Mouse (Mus musculus) layer of hippocampus, adult 2 months (tissue): ENCODE results near the gene Usp36. TPM values are rescaled to one million over a fixed set of nuclear protein-coding genes. Genes with fewer than 3 reads are reported as not detected.

Source experiments
- DNase-seq, 2 experiments: peaks; one replicate each; pipeline ENCODE4 v3.0.0; 2022; ENCODE audit warnings: low spot score in 2 of 2
- H3K27ac ChIP-seq: fragments of 200-600 bp; 2 replicates; pipeline ENCODE4 v1.8.1; 2022
- H3K4me3 ChIP-seq: fragments of 200-600 bp; 2 replicates; pipeline ENCODE4 v1.8.1; 2022; ENCODE audit warnings: mild to moderate bottlenecking
- CTCF ChIP-seq: fragments of 200-600 bp; conservative IDR thresholded peaks from 2 replicates; pipeline ENCODE4 v1.8.1; 2022; ENCODE audit warnings: antibody characterized with exemption, mild to moderate bottlenecking, moderate library complexity
- total RNA-seq, 2 experiments: library from RNA; stranded (reverse); gene quantifications; 2 replicates each; pipeline ENCODE4 v1.2.3; 2021

The Usp36 gene
- total RNA-seq, 2 experiments from 2014 or later, result 26.5 to 28.5 TPM

DNA sequence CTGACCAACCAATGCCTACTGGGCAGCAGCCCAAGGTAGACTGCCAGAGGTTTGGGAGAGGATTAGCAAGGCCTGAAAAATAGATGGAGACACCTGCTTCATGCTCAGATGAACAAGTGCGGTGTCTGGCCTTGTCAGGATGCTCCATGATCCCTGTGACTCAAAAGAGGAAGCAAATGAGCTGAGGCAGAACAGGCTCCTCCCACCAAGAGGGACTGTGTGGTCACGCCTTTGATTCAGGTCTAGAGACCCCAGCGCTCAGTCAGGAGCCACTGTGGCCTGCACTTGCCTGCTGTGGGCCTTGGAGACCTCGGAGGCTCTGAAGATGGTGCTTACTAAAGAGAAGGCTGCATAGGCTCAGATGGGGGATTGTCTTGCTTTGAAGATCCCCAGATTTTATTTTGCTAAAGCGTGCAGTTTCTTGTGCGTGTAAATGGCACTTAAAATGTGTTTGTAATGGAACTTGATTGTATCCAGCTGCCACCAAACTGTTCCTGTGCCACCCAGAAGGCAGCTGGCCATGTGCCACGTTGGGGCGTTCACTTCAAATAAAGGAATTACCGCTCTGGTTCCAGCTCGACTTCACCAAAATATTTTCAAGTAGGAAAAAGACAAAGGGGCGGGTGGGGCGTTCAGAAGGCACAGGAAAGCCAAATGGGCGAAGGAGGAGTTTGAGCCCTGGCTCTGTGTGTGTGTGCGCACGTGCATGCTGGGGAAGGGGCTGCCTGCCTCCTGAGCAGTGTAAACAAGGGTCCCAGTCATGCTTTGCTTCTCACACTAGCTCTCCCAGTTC is 35.7 kb downstream of the Usp36 start:
- no peak for TF ChIP-seq CTCF
- peak; percentile 71 to 80 for DNase-seq
- Histone ChIP-seq H3K4me3 (no peak overlapping the region), H3K27ac (peak overlapping the region; percentile 88)

DNA sequence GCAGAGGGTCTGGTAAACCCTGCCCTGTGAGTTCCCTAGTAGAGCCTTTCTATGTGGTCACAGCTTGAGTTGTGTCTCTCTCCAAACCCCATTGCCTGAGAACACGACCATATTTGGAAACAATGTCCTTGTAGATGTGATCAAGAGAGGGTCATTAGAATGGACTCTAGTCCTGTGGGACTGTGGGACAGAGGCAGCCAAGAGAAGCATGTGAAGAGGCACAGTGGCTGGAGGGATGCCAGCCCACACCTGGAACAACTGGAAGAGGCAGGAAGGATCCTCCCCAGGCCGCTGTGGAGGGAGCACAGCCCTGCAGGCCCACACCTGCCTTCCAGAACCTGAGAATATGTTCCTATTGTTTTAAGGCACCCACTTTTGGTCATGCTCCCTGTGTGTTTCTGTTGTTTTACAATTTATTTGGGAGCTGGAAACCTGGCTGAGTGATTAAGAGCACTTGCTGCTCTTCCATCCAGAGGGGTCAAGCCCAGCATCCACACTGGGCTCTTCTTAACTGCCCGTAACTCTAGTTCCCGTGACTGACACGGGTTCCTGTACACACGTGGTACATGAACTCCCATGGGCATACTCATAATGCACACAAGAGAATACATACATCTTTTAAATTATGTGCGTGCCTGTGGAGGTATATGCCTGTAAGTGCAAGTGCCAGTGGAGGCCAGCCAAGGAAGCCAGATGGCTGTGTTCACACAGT is 36.4 kb downstream of the Usp36 start:
- no peak for DNase-seq
- Histone ChIP-seq H3K27ac (peak overlapping the region; percentile 88), H3K4me3 (no peak overlapping the region)
- TF ChIP-seq CTCF, result no peak

DNA sequence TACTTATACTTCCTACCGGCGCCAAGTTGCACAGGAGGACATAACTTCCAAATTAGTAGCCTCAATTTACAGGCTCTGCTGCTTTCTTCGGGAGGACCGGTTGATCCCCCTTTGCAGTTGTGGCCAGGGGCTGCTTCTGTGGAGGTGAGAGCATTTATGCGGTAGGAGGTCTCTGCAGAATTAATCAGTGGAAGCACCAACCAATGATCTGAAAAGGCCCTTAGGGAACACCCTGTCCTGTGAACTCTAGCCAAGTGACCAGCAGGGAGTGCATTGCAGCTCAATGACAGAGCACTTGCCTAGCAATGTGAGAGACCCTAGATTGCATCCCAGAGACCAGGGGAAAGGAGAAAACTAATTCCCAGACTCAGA is 41.0 kb downstream of the Usp36 start:
- no peak for TF ChIP-seq CTCF
- DNase-seq, result no peak

DNA sequence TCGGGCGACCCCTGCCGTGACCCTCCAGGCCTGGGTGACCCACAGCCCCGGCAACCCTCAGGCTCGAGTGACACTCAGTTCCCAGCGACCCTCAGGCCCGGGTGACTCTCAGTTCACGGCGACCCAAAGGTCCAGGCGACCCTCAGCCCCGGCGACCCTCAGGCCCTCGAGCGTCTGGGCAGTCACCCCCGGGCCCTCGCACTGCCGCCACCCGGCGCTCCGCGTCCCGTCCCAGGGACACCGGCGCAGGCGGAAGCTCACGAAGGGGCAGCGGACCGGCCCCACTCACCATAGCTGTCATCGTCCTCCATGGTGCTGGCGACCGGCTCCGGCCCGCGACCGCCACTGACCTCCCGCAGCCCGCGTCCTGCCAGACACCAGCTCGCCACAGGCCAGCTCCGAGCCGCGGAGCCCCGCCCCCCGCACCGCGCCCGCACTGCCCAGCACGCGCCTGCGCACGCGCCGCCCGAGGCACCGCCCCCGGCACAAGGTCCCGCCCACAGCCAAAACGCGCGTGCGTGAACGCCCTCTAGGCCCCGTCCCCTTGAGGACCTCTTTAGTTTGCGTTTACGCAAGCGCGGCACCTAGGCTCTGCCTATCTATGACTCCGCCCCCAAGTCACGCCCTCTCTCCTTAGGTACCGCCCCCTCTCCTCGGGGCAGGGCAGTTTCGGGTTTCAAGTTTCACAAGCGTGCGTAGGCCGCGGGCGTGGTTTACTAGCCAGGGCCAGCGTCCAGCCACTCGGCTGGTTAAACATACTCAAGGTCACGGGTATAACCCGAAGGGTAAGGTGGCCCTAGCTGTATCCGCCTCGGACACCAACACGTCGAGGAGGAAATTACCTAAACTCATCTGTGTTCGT is 41.7 kb downstream of the Usp36 start, which contains the start of gene Cyth1:
TSS of gene Cyth1 (minus strand) at position 443 of the 862 bp plus-strand sequence.
- Histone ChIP-seq H3K4me3 (peak within 1 kb of the TSS; percentile 91), H3K27ac (peak within 1 kb of the TSS; percentile 88)
- DNase-seq, result peak; percentile 99
- peak; percentile 13; the same call in 1 of the 2 replicates for TF ChIP-seq CTCF

More for the DNA sequence above, 41.0 kb downstream of the Usp36 start:
- peak overlapping the region; percentile 88 for H3K27ac ChIP-seq
- peak overlapping the region; percentile 91 for H3K4me3 ChIP-seq

DNA sequence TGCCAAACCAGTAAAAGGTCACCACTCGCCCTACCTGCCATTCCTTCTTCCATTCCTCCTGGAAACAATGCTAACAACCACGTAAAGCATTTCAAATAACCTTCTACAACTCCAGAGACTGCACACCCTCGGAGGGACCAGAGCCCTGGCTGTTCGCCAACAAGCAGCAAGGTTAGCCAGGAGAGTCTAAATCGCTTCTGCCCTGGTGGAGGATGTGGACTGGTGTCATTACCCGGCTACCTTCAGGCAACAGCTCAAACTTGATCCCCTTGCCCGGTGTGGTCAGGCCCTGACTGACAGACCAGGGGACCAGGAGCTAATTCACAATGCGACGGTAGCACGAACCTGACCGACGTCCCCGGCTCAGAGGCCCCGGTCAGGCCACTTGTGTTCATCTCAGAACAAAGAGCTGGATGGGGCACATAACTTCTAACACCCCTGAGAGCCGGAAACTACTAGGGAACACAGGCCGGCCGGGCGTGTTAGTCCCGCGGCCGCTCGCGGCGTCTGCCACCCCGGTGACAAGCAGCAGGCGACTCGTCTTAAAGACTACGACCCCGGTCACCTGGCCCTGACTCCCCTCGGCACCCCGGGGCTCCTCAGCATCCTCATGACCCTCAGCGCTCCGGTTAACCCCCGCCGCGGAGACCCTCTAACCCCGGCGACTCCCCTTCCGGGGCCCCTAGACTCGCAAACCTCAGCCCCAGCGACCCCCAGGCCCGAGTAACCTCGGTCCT is 42.5 kb downstream of the Usp36 start:
- DNase-seq, result peak in 1 of 2 experiments; percentile 30
- no peak for TF ChIP-seq CTCF

DNA sequence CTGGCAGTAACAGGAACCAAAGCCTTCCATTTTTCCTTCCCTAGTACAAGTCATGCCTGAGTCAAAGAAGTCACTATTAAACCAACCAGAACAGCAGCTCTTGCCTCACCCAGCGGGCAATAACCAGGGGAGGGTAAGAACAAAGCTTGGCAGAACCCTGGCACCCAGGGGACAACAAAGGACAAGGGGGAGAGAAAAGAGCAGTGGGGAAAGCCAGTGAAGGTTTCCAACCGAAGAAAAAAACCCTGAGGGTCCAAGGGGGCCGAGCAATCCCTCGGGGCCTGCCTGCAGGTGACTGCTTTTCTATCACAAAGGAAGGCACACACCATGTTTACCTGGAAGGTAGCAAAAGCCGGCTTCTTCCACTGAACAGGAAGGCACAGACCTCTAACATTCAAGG is 43.3 kb downstream of the Usp36 start:
- peak overlapping the region; percentile 91 for H3K4me3 ChIP-seq
- no peak for TF ChIP-seq CTCF
- no peak for DNase-seq
- H3K27ac ChIP-seq, result peak overlapping the region; percentile 84; the same call in 1 of the 2 replicates

More for the DNA sequence above, 42.5 kb downstream of the Usp36 start:
- Histone ChIP-seq H3K4me3 (peak overlapping the region; percentile 91), H3K27ac (peak overlapping the region; percentile 84)

DNA sequence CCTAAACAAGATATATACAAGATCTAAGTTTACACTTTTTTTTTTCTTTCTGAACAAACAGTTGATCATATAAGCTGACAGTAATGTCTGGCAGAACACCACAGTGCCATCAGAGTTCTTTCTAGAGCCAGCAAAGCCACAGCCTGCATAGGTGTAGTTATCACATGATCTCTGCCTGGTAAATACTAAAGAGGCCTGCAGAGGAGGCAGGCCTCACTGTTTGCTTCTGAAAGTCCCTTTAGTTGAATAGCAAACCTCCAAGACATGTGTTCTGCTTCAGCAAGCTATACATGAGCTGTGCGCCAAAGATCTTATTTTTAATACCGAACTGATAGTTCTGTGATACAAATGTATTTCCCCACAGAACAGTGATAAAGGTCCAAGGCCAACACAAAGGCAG is 44.9 kb downstream of the Usp36 start:
- no peak overlapping the region for H3K27ac ChIP-seq
- DNase-seq, result no peak
- no peak overlapping the region for H3K4me3 ChIP-seq
- TF ChIP-seq CTCF, result no peak

- H3K4me3 ChIP-seq, result no peak overlapping the region
- no peak overlapping the region for H3K27ac ChIP-seq
- DNase-seq, result no peak
- no peak for TF ChIP-seq CTCF
Measured at GRCm38 (mm10) chr11:118243627-118244261, 46.3 kb downstream of the Usp36 start.

- DNase-seq, result no peak
- no peak overlapping the region for H3K4me3 ChIP-seq
- H3K27ac ChIP-seq, result no peak overlapping the region
- TF ChIP-seq CTCF, result no peak
Measured at GRCm38 (mm10) chr11:118242506-118242905, 47.5 kb downstream of the Usp36 start.

- Histone ChIP-seq H3K4me3 (no peak overlapping the region), H3K27ac (no peak overlapping the region)
- no peak for TF ChIP-seq CTCF
- no peak for DNase-seq
Measured at GRCm38 (mm10) chr11:118240388-118240787, 49.7 kb downstream of the Usp36 start.

GRCm38 (mm10) chr11:118239281-118240198 is 50.5 kb downstream of the Usp36 start:
- no peak overlapping the region for H3K4me3 ChIP-seq
- DNase-seq, result no peak
- no peak overlapping the region for H3K27ac ChIP-seq
- TF ChIP-seq CTCF, result no peak
